Mouse (Mus musculus) forebrain, embryonic 11.5 days (tissue): Measurements from ENCODE around the gene Gm10135. TPM values are rescaled to one million over a fixed set of nuclear protein-coding genes. Genes with fewer than 3 reads are reported as not detected.

Experiments
- ATAC-seq: fragments of 200-750 bp; cut with Nextera tagmentation; replicated peaks from 2 replicates; pipeline ENCODE4 v1.8.0; 2017; ENCODE audit warnings: moderate TSS enrichment; ENCODE audit not compliant: low FRiP score
- DNase-seq: peaks from one replicate; pipeline ENCODE4 v3.0.0-alpha.2; 2017; ENCODE audit warnings: low spot score
- H3K27ac ChIP-seq: fragments of 300-500 bp; sonication (generic); 2 replicates; pipeline ENCODE4 v1.5.1; 2014; ENCODE audit warnings: low read depth, low read length
- H3K27me3 ChIP-seq: fragments of 300-500 bp; sonication (generic); 2 replicates; pipeline ENCODE4 v1.6.1; 2014; ENCODE audit warnings: mild to moderate bottlenecking, low read length, mixed read lengths; ENCODE audit not compliant: control insufficient read depth, insufficient read depth
- H3K36me3 ChIP-seq: fragments of 300-500 bp; sonication (generic); 2 replicates; pipeline ENCODE4 v1.6.1; 2014; ENCODE audit warnings: mild to moderate bottlenecking, low read length, moderate library complexity, mixed read lengths; ENCODE audit not compliant: control insufficient read depth, insufficient read depth
- H3K4me1 ChIP-seq: fragments of 300-500 bp; sonication (generic); replicated peaks from 2 replicates; pipeline ENCODE4 v1.6.1; 2014; ENCODE audit warnings: low read length, mixed read lengths; ENCODE audit not compliant: control insufficient read depth, insufficient read depth
- H3K4me2 ChIP-seq: fragments of 300-500 bp; sonication (generic); 2 replicates; pipeline ENCODE4 v1.6.1; 2014; ENCODE audit warnings: low read depth, mild to moderate bottlenecking, low read length, moderate library complexity, mixed read lengths; ENCODE audit not compliant: severe bottlenecking
- H3K4me3 ChIP-seq: fragments of 300-500 bp; sonication (generic); 2 replicates; pipeline ENCODE4 v1.5.1; 2014; ENCODE audit warnings: low read depth, low read length
- H3K9ac ChIP-seq: fragments of 300-500 bp; sonication (generic); 2 replicates; pipeline ENCODE4 v1.6.1; 2014; ENCODE audit warnings: low read length
- H3K9me3 ChIP-seq: fragments of 300-500 bp; sonication (generic); 2 replicates; pipeline ENCODE4 v1.6.1; 2016; ENCODE audit warnings: low read length, mixed read lengths; ENCODE audit not compliant: control insufficient read depth
- WGBS: fragments of 180-500 bp; shearing (Covaris S2); extraction: QIAGEN DNeasy Blood & Tissue Kit; methylation state at CpG from one replicate; pipeline ENCODE4 v1.1.7; 2014; 5-methylcytosine and 5-hydroxymethylcytosine counted together
- polyA plus RNA-seq: library from polyadenylated mRNA; unstranded; fragments of >200 nt; fragmentation: Nextera tagmentation; extraction: Ambion mirVana; gene quantifications from 2 replicates; pipeline ENCODE4 v1.2.1, GENCODE M21; 2014

The Gm10135 gene
- polyA plus RNA-seq, 1 experiment from 2014 or later: not detected

DNA sequence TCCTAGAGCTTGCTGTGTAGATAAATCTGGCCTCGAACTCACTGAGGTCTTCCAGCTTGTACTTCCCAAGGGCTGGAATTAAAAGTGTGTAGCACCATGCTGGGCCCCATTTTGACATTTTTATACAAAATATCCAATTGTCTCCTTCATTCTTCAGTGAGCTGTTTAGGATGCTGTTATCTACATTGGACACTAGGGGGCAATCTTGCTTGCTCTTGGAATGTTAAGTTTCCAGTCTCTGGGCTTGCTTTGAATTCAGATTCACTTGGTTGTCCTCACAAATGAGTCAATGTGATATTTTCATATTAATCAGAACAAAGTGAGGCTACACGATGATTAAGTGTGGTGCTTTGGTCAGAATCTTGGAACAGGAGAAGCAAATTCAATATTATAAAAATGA lies 9.6 kb upstream of the Gm10135 start:
- Histone ChIP-seq H3K27me3 (no peaks in the 10 kb centered on the region), H3K9me3 (no peaks in the 10 kb centered on the region), H3K4me2 (no peak overlapping the region), H3K9ac (no peak overlapping the region), H3K36me3 (no peaks in the 10 kb centered on the region), H3K27ac (no peak overlapping the region), H3K4me1 (no peaks in the 10 kb centered on the region), H3K4me3 (no peak overlapping the region)
- no peak for DNase-seq
- no peak for ATAC-seq
- 14% methylated on average over 2 of the region's 2 CpGs for WGBS

DNA sequence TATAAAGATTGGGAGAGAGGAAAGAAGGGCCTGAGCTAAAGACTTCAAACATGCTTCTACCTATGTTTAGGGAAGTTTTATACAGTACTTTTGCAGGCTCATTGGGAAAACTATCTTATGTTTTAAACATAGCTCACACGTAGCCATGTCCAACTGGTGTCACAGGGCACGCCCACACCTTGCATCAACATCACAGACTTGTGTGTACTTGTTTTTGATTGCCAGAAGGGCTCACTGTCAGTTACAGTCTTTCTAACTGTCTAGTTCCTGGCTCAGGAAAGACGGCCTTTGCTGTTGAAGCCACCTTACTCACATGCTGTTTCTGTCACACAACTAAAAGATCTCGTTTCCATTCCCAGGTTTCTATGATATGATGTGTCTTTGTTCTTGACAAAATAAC lies 2.0 kb upstream of the Gm10135 start:
- H3K27me3 ChIP-seq: no peaks in the 10 kb centered on the region
- no peak overlapping the region for H3K4me2 ChIP-seq
- ATAC-seq: no peak
- H3K9me3 ChIP-seq: no peaks in the 10 kb centered on the region
- no peak overlapping the region for H3K4me3 ChIP-seq
- H3K9ac ChIP-seq: no peak overlapping the region
- peaks cover 4% of the 10 kb centered on the region; the same call in 1 of the 2 replicates for H3K36me3 ChIP-seq
- H3K4me1 ChIP-seq: no peaks in the 10 kb centered on the region
- DNase-seq: no peak
- H3K27ac ChIP-seq: no peak overlapping the region
- 90% methylated on average over 4 of the region's 4 CpGs for WGBS

DNA sequence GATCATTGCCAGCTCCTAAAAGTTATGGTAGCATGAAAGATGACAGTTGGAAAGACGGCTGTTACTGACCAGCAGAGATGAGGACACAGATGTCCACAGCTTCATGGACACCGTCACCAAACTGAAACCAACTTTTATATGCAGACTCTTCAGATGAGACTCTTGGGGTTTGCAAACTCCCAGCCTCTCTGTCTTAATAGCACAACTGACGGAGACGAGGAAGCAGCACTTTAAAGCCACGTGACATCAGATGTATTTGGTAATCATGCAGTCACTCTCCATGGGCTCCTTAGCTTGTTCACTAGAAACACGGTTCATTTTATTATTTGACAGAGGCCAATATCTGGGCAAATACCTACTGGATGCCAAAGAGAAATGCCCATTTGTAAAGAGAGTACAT lies 1.5 kb upstream of the Gm10135 start:
- Histone ChIP-seq H3K9me3 (no peaks in the 10 kb centered on the region), H3K27ac (no peak overlapping the region), H3K4me1 (no peaks in the 10 kb centered on the region), H3K36me3 (peaks cover 4% of the 10 kb centered on the region; the same call in 1 of the 2 replicates), H3K4me3 (no peak overlapping the region), H3K9ac (no peak overlapping the region), H3K27me3 (no peaks in the 10 kb centered on the region), H3K4me2 (no peak overlapping the region)
- ATAC-seq (no peak), DNase-seq (no peak)
- WGBS: 95% methylated on average over 6 of the region's 6 CpGs

DNA sequence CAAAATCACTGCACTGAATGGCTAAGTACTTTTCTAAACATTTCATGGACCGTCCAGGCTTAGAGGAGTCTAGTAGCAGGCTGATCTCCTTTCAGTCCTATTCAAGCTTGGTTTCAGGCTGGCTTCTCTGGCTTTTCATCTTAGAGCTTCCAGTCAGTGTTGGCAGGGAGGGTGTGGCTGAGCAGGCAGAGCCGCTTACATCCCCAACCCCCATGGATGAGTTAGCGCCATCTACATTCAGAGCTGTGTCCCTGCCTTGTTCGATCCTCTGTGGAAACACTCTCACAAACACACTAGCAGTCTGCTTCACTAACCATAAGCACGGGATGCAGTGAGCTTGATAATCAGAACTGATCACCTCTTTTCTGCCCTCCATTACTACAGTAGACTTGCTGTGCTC lies 1.6 kb downstream of the Gm10135 start:
- peaks cover 4% of the 10 kb centered on the region; the same call in 1 of the 2 replicates for H3K36me3 ChIP-seq
- DNase-seq (no peak), ATAC-seq (no peak)
- no peak overlapping the region for H3K9ac ChIP-seq
- H3K4me2 ChIP-seq: no peak overlapping the region
- H3K27ac ChIP-seq: no peak overlapping the region
- no peaks in the 10 kb centered on the region for H3K27me3 ChIP-seq
- H3K4me3 ChIP-seq: no peak overlapping the region
- H3K9me3 ChIP-seq: no peaks in the 10 kb centered on the region
- WGBS: 45% methylated on average over 5 of the region's 5 CpGs
- H3K4me1 ChIP-seq: no peaks in the 10 kb centered on the region

DNA sequence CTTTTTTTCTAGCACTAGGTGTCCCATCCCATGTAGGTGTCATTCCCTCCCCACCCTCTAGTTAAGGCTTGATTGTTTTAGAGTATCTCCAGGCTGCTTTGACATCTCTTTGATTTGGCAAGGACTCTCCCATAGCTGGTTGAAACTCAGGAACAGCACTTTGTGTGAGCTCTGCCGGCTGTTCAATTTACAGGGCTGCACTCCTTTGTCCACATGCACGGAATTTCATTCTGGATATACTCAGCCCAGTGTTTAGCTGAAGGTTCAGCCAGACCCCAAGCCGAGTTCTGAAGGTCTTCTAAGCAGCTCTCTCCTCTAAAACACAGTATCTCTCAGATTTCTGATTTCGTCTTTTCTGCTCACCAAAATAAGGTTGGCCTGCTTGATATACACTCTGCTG lies 2.1 kb downstream of the Gm10135 start:
- H3K36me3 ChIP-seq: peaks cover 4% of the 10 kb centered on the region; the same call in 1 of the 2 replicates
- DNase-seq (no peak), ATAC-seq (no peak)
- H3K4me3 ChIP-seq: no peak overlapping the region
- H3K4me1 ChIP-seq: no peaks in the 10 kb centered on the region
- WGBS: 63% methylated on average over 4 of the region's 4 CpGs
- H3K27ac ChIP-seq: no peak overlapping the region
- no peaks in the 10 kb centered on the region for H3K9me3 ChIP-seq
- no peak overlapping the region for H3K4me2 ChIP-seq
- no peaks in the 10 kb centered on the region for H3K27me3 ChIP-seq
- H3K9ac ChIP-seq: no peak overlapping the region

DNA sequence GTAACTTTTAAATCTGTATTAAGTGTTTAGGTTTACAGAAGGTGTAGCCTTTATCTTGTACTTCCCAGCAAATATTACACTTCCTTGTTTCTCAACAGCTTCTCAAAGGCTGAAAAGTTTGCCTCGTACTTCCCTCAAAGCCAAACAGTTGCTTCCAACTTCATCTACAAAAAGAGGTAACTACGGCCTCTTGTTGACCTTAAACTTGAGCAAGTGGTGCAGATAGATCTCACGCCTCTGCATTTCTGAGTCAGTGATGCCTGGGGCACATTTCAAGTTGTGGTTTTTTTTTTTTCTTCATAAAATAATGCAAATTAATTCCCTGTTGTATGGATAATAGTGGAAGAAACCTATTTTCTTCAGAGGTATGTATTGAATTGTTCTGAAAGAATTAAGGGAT lies 8.8 kb downstream of the Gm10135 start:
- Histone ChIP-seq H3K4me1 (no peaks in the 10 kb centered on the region), H3K27ac (no peak overlapping the region), H3K9ac (no peak overlapping the region), H3K4me3 (no peak overlapping the region), H3K36me3 (no peaks in the 10 kb centered on the region), H3K4me2 (no peak overlapping the region), H3K27me3 (no peaks in the 10 kb centered on the region), H3K9me3 (no peaks in the 10 kb centered on the region)
- ATAC-seq: no peak
- no peak for DNase-seq
- 91% methylated on average over 3 of the region's 3 CpGs for WGBS

DNA sequence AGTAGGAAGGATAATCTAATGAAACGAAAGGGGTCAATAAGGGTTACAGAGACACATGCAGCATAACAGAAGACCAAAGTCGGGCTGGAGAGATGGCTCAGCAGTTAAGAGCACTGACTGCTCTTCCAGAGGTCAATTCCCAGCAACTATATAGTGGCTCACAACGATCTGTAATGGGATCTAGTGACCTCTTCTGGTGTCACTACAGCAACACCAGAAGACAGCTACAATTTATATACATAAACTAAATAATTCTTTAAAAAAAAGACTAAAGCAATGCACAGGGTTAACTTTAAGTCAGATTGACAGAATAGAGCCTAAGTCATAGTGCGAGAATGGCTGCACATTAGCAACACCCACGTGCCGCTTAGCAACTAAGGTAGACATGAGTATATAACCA lies 14.4 kb downstream of the Gm10135 start:
- ATAC-seq (no peak), DNase-seq (no peak)
- H3K27me3 ChIP-seq: no peaks in the 10 kb centered on the region
- H3K9ac ChIP-seq: no peak overlapping the region
- no peaks in the 10 kb centered on the region for H3K9me3 ChIP-seq
- no peaks in the 10 kb centered on the region for H3K36me3 ChIP-seq
- H3K4me2 ChIP-seq: no peak overlapping the region
- no peaks in the 10 kb centered on the region for H3K4me1 ChIP-seq
- no peak overlapping the region for H3K27ac ChIP-seq
- H3K4me3 ChIP-seq: no peak overlapping the region
- WGBS: 82% methylated on average over 6 of the region's 6 CpGs

DNA sequence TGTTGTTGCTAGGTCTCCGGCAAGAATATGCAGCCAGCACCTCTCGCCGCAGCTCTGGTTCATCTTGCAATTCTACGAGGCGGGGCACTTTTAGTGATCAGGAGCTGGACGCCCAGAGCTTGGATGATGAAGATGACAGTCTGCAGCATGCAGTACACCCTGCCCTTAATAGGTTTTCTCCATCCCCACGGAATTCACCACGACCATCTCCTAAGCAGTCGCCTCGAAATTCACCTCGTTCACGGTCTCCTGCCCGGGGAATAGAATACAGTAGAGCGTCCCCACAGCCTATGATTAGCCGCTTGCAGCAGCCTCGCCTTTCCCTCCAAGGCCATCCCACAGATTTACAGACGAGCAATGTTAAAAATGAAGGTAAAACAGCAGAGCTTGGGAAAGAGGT lies 17.2 kb downstream of the Gm10135 start:
- no peak for ATAC-seq
- 93% methylated on average over 17 of the region's 17 CpGs for WGBS

DNA sequence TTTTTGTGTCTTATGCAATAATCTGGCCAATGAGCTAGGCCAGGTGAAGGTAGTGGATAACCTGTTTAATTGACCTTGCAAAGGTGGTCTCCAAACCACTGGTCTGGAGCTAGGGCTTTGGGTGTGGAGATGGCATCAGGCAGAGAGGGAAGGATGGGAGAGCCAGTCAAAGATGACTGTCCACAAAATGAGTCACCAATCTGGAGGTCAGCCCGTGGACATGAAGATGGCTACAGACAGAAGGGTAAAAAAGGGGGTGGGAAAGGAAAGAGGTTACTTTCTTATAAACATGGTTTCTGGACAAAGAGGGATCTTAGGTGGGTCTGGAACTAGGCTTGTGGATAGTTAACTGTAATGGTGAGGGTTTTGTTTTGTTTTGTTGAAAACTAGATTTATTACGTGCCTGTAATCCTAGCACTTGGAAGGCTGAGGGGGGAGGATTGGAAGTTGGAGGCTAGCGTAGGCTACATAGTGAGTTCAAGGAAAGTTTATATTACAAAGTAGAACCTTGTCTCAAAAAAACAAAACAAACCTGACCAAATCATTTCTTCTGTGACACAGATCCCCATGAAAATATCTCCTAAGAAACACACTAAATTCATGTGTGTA lies 20.4 kb downstream of the Gm10135 start:
- Histone ChIP-seq H3K4me1 (no peaks in the 10 kb centered on the region), H3K27ac (no peak overlapping the region), H3K4me2 (no peak overlapping the region), H3K27me3 (no peaks in the 10 kb centered on the region), H3K9me3 (no peaks in the 10 kb centered on the region), H3K9ac (no peak overlapping the region), H3K36me3 (no peaks in the 10 kb centered on the region; the same call in 1 of the 2 replicates), H3K4me3 (no peak overlapping the region)
- WGBS: 89% methylated on average over 3 of the region's 3 CpGs
- ATAC-seq (no peak), DNase-seq (no peak)

More for the DNA sequence above, 17.2 kb downstream of the Gm10135 start:
- H3K4me3 ChIP-seq: no peak overlapping the region
- H3K9me3 ChIP-seq: no peaks in the 10 kb centered on the region
- H3K4me1 ChIP-seq: no peaks in the 10 kb centered on the region
- H3K27me3 ChIP-seq: no peaks in the 10 kb centered on the region
- H3K36me3 ChIP-seq: no peaks in the 10 kb centered on the region
- no peak overlapping the region for H3K27ac ChIP-seq
- no peak overlapping the region for H3K4me2 ChIP-seq
- H3K9ac ChIP-seq: no peak overlapping the region
- DNase-seq: no peak
